Mouse (Mus musculus) ovary, adult 18-20 months (tissue): ENCODE data around the gene Rpain.

Source experiments
- DNase-seq: peaks from one replicate; pipeline ENCODE4 v3.0.0; 2022; ENCODE audit warnings: low spot score, mixed read lengths

Gene Rpain

GRCm38 (mm10) chr11:70969821-70970559 is at the start of gene Rpain, which contains the start of gene Nup88:
Rpain (plus strand) TSS chr11:70970213.
Nup88 (minus strand) TSS chr11:70969973.
- DNase-seq: peak; percentile 90

- no peak for DNase-seq
These were observed 38.6 kb upstream of the Rpain start for GRCm38 (mm10) chr11:70931461-70931860.

GRCm38 (mm10) chr11:70935316-70935715 is 34.7 kb upstream of the Rpain start:
- no peak for DNase-seq

GRCm38 (mm10) chr11:70942596-70942995 is 27.4 kb upstream of the Rpain start:
- no peak for DNase-seq

- no peak for DNase-seq
These were observed 26.4 kb upstream of the Rpain start for GRCm38 (mm10) chr11:70943651-70944050.

GRCm38 (mm10) chr11:70944935-70945817 is 24.8 kb upstream of the Rpain start:
- no peak for DNase-seq

GRCm38 (mm10) chr11:70954711-70955110 is 15.3 kb upstream of the Rpain start:
- no peak for DNase-seq

GRCm38 (mm10) chr11:70960786-70961554 is 9.0 kb upstream of the Rpain start:
- no peak for DNase-seq

GRCm38 (mm10) chr11:70964222-70964907 is 5.6 kb upstream of the Rpain start:
- no peak for DNase-seq

- no peak for DNase-seq
These were observed 680 bp upstream of the Rpain start for GRCm38 (mm10) chr11:70969271-70969794.

- DNase-seq: no peak
These were observed 837 bp downstream of the Rpain start for GRCm38 (mm10) chr11:70970560-70971540.

GRCm38 (mm10) chr11:70972586-70972985 is 2.6 kb downstream of the Rpain start:
- DNase-seq: no peak

GRCm38 (mm10) chr11:70973947-70974346 is 3.9 kb downstream of the Rpain start:
- DNase-seq: no peak

- no peak for DNase-seq
These were observed 5.2 kb downstream of the Rpain start for GRCm38 (mm10) chr11:70975193-70975592.

GRCm38 (mm10) chr11:70977293-70977692 is 7.3 kb downstream of the Rpain start:
- DNase-seq: no peak

- DNase-seq: no peak
These were observed 10.2 kb downstream of the Rpain start for GRCm38 (mm10) chr11:70980232-70980631.

- DNase-seq: no peak
These were observed 10.9 kb downstream of the Rpain start for GRCm38 (mm10) chr11:70980751-70981510.

GRCm38 (mm10) chr11:70982030-70982429 is 12.0 kb downstream of the Rpain start:
- DNase-seq: no peak

GRCm38 (mm10) chr11:70982557-70983228 is 12.7 kb downstream of the Rpain start, which contains the start of gene C1qbp:
C1qbp (minus strand) TSS chr11:70983026.
- DNase-seq: peak; percentile 84
